Mouse (Mus musculus): ENCODE measurements around the gene Ctnnbl1.

- no peak for TF ChIP-seq CTCF (IDR thresholded peaks at IDR 0.05; ENCODE audit: extremely low read depth, insufficient read depth, insufficient read length, insufficient replicate concordance)
- TF ChIP-seq POLR2A (IDR thresholded peaks at IDR 0.05; ENCODE audit: low read depth, low read length), result no peak
These were observed 70.6 kb downstream of the Ctnnbl1 start for GRCm38 (mm10) chr2:157807621-157808367.
